Mouse (Mus musculus) spleen, adult 2 months (tissue): ENCODE data around the gene Tenm4.

Experiments used
- CTCF ChIP-seq: fragments of 200-500 bp; IDR thresholded peaks from 2 replicates; pipeline ENCODE4 v1.5.1; 2011; ENCODE audit warnings: mild to moderate bottlenecking, inconsistent platforms; ENCODE audit not compliant: insufficient read depth, insufficient read length, insufficient replicate concordance; ENCODE audit errors: extremely low read depth
- POLR2A ChIP-seq: fragments of 200-500 bp; IDR thresholded peaks from 2 replicates; pipeline ENCODE4 v1.6.1; 2011; ENCODE audit warnings: low read depth, low read length, inconsistent platforms

- TF ChIP-seq CTCF (no peak), POLR2A (no peak)
Measured at GRCm38 (mm10) chr7:96808059-96808646, 637.1 kb downstream of the Tenm4 start.
